Mouse (Mus musculus) forebrain, embryonic 14.5 days (tissue): Measurements from ENCODE around the gene Ppfia4. TPM values are rescaled to one million over a fixed set of nuclear protein-coding genes. Genes with fewer than 3 reads are reported as not detected.
A peak's percentile ranks its signal among the peaks of the same experiment; 100 is the strongest.

ENCODE experiments used
- ATAC-seq: fragments of 200-750 bp; cut with Nextera tagmentation; 2 replicates; pipeline ENCODE4 v1.8.0; 2017; ENCODE audit warnings: mild to moderate bottlenecking, moderate library complexity
- DNase-seq: peaks from one replicate; pipeline ENCODE4 v3.0.0-alpha.2; 2015; ENCODE audit warnings: low spot score
- H3K27ac ChIP-seq: fragments of 300-500 bp; sonication (generic); 2 replicates; pipeline ENCODE4 v1.5.1; 2014; ENCODE audit warnings: low read depth, mild to moderate bottlenecking, control low read depth, low read length, moderate library complexity
- H3K27me3 ChIP-seq: fragments of 300-500 bp; sonication (generic); replicated peaks from 2 replicates; pipeline ENCODE4 v1.6.1; 2014; ENCODE audit warnings: low read length, control low read depth, mixed read lengths; ENCODE audit not compliant: control insufficient read depth, insufficient read depth
- H3K36me3 ChIP-seq: fragments of 300-500 bp; sonication (generic); 2 replicates; pipeline ENCODE4 v1.6.1; 2014; ENCODE audit warnings: low read length, control low read depth; ENCODE audit not compliant: control insufficient read depth, insufficient read depth
- H3K4me1 ChIP-seq: fragments of 300-500 bp; sonication (generic); 2 replicates; pipeline ENCODE4 v1.6.1; 2014; ENCODE audit warnings: antibody characterized with exemption, low read length, control low read depth; ENCODE audit not compliant: control insufficient read depth, insufficient read depth
- H3K4me2 ChIP-seq: fragments of 300-500 bp; sonication (generic); 2 replicates; pipeline ENCODE4 v1.6.1; 2014; ENCODE audit warnings: mild to moderate bottlenecking, control low read depth, low read length
- H3K4me3 ChIP-seq: fragments of 300-500 bp; sonication (generic); 2 replicates; pipeline ENCODE4 v1.5.1; 2014; ENCODE audit warnings: low read depth, low read length, control low read depth
- H3K9ac ChIP-seq: fragments of 300-500 bp; sonication (generic); 2 replicates; pipeline ENCODE4 v1.6.1; 2014; ENCODE audit warnings: mild to moderate bottlenecking, low read length, control low read depth, moderate library complexity
- H3K9me3 ChIP-seq: fragments of 300-500 bp; sonication (generic); replicated peaks from 2 replicates; pipeline ENCODE4 v1.6.1; 2016; ENCODE audit warnings: low read length, control low read depth, mixed read lengths; ENCODE audit not compliant: control insufficient read depth
- WGBS: fragments of 180-500 bp; shearing (Covaris S2); extraction: QIAGEN DNeasy Blood & Tissue Kit; methylation state at CpG from one replicate; pipeline ENCODE4 v1.1.7; 2014; 5-methylcytosine and 5-hydroxymethylcytosine counted together
- polyA plus RNA-seq: library from polyadenylated mRNA; unstranded; fragments of >200 nt; fragmentation: Nextera tagmentation; extraction: Ambion mirVana; gene quantifications from 2 replicates; pipeline ENCODE4 v1.2.1, GENCODE M21; 2014

Ppfia4 gene
- polyA plus RNA-seq = 5.0 and 7.8 TPM in 2 replicates

DNA sequence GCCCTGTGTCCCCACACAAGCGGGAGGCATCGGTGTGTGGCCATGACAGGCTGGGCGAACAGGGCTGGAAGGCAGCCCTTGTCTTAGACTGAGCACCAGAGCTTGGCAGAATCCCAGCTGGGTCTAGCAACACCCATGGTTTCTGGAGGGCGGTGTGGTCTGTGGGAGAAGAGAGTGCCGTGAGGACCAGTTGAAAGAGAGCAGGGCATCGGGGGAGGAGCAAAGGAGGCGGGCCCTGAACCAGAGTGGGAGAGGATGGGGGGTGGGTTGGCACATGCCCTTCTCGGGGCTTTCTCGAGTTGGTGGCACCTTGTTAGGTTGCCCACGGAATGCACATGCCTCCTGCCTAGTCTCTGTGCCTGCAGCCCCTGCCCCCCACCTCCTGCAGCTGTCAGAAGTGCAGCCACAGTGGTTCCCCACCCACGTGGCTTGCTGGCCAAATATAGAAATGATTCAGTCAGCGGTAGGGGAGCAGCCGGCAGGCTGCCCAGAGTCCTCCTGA is at the start of gene Ppfia4:
Gene Ppfia4 (minus strand): TSS at position 159 of the 502 bp plus-strand sequence.
- Histone ChIP-seq H3K4me2 (no peak within 1 kb of the TSS), H3K27me3 (no peaks in the 10 kb centered on the region), H3K9me3 (no peaks in the 10 kb centered on the region), H3K27ac (no peak within 1 kb of the TSS), H3K4me3 (no peak within 1 kb of the TSS), H3K4me1 (no peaks in the 10 kb centered on the region), H3K36me3 (no peaks in the 10 kb centered on the region), H3K9ac (no peak within 1 kb of the TSS)
- ATAC-seq (peak; percentile 64), DNase-seq (peak; percentile 53)
- WGBS = 46% methylated on average over 13 of the region's 13 CpGs

DNA sequence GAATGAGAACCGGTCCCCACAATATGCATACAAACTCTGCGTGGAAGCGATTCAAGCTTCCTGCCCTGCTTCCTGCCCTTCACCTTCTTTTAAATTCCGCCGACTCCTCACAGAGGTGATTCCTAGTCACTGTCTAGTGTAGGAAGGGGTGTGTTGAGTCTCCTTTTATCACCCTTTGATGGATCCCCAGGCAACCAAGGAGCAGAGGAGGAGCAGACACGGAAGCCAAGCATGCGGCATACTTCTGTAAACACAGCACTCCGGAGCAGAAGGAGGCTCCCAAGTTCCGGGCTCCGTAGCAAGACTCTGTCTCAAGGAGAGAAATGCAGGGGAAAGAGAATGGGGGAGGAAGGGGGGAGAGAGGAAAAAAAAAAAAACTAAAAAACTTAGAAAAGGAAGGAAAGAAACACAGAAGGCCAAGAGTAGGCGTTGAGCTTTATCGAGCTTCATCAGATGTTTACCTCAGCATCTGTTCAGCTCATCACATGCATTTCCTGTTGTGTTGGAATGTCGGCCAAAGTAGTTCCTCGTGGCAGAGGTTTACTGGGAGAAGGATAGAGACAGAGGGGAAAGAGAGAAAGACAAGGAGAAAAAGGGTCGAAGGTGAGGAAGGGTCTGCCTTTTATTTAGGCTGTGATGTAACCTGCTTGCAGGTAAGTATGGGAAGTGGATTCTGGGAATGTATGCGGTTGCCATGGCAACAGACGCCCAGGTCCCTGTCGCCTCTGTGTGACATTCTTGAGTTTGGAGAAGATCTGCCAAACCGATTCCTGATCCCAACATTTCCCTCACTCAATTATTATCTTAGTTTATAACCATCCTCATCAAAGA is 49.3 kb upstream of the Ppfia4 start:
- Histone ChIP-seq H3K4me3 (peak overlapping the region; percentile 14; the same call in 1 of the 2 replicates), H3K4me2 (peak overlapping the region; percentile 42), H3K9me3 (no peaks in the 10 kb centered on the region), H3K4me1 (no peaks in the 10 kb centered on the region), H3K9ac (no peak overlapping the region), H3K27me3 (no peaks in the 10 kb centered on the region), H3K27ac (no peak overlapping the region), H3K36me3 (no peaks in the 10 kb centered on the region)
- no peak for ATAC-seq
- peak; percentile 52 for DNase-seq
- WGBS = 14% methylated on average over 19 of the region's 19 CpGs

- H3K9me3 ChIP-seq = no peaks in the 10 kb centered on the region
These were observed 48.3 kb upstream of the Ppfia4 start for GRCm38 (mm10) chr1:134381051-134381450.

DNA sequence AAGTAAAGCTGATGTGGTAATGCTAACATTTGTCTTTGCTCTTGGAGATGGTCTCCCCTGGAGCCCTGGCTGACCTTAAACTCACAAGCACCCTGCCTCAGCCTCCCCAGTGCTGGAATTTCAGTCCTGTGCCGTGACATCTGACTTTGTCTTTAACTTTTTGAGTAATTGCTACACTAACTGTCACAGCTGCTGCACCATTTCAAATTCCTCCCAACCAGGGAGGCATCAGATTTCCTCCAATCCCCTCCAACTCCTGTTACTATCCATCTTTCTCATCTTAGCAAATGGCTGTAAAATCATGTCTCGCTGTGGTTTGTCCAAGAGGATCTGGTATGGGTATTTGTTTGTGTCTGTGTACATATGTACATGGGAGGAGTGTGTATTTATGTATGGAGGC is 41.4 kb upstream of the Ppfia4 start:
- H3K4me3 ChIP-seq = no peak overlapping the region
- H3K36me3 ChIP-seq = no peaks in the 10 kb centered on the region
- 77% methylated on average over 2 of the region's 2 CpGs for WGBS
- H3K4me1 ChIP-seq = no peaks in the 10 kb centered on the region
- no peak overlapping the region for H3K9ac ChIP-seq
- ATAC-seq = no peak
- H3K9me3 ChIP-seq = no peaks in the 10 kb centered on the region
- H3K27me3 ChIP-seq = no peaks in the 10 kb centered on the region
- no peak for DNase-seq
- no peak overlapping the region for H3K4me2 ChIP-seq
- no peak overlapping the region for H3K27ac ChIP-seq

More at GRCm38 (mm10) chr1:134381051-134381450, 48.3 kb upstream of the Ppfia4 start:
- no peak overlapping the region for H3K27ac ChIP-seq
- ATAC-seq (no peak), DNase-seq (no peak)
- 77% methylated on average over 2 of the region's 2 CpGs for WGBS
- H3K4me1 ChIP-seq = no peaks in the 10 kb centered on the region
- H3K4me2 ChIP-seq = no peak overlapping the region
- H3K27me3 ChIP-seq = no peaks in the 10 kb centered on the region
- no peak overlapping the region for H3K4me3 ChIP-seq
- no peaks in the 10 kb centered on the region for H3K36me3 ChIP-seq
- H3K9ac ChIP-seq = no peak overlapping the region

DNA sequence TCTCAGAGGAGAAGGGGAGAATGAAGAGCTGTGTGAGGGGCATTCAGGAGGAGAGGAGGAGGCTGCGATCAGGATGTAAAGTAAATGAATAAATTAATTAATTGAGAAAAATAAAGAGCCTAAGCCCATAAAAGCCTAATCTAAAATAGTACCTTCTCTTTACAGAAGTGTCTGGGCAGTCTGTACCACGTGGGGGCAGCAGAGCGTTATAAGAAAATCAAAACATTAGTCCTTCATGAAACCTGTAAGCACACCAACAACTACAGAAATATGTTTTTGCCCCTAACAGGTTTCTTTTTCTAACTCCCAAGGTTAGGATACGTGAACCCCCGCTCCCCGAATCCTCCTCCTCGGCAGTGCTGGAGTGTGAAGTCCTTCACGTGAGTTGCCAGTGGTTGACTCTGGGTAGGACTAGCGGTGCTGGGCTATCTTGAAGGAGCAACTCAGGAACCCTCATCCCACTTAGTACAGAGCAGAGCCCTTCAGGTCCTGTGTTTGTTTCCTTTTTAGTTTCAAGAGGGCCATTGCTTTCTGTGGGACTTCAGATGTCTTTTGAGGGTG is 36.1 kb upstream of the Ppfia4 start:
- no peaks in the 10 kb centered on the region for H3K4me1 ChIP-seq
- H3K36me3 ChIP-seq = no peaks in the 10 kb centered on the region
- H3K9ac ChIP-seq = no peak overlapping the region
- H3K9me3 ChIP-seq = no peaks in the 10 kb centered on the region
- H3K27me3 ChIP-seq = no peaks in the 10 kb centered on the region
- 53% methylated on average over 9 of the region's 9 CpGs for WGBS
- no peak overlapping the region for H3K27ac ChIP-seq
- H3K4me3 ChIP-seq = no peak overlapping the region
- no peak overlapping the region for H3K4me2 ChIP-seq
- DNase-seq = peak; percentile 61
- no peak for ATAC-seq

DNA sequence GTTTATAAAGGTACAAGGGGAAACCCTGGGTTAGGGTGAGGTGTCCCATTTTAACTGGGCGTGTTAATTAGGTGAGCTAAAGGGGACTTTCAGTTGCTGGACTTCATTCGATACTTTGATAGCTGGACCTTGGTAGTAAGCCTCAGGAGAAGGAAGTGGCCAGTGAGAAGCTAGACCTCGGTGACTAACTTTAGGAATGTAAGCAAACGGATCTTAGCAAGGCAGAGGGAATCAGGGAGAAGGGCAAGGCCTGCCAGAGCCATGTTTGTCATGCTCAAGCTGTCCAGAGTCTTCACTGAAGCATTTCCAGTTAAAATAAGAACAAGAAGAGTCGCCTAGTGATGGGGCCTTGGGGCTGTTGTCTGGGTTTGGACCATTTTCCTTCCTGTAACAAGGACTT is 32.8 kb upstream of the Ppfia4 start:
- H3K4me1 ChIP-seq = peaks cover 8% of the 10 kb centered on the region
- no peak overlapping the region for H3K4me2 ChIP-seq
- DNase-seq (no peak), ATAC-seq (no peak)
- H3K36me3 ChIP-seq = no peaks in the 10 kb centered on the region
- no peaks in the 10 kb centered on the region for H3K27me3 ChIP-seq
- H3K27ac ChIP-seq = no peak overlapping the region
- 61% methylated on average over 5 of the region's 5 CpGs for WGBS
- no peak overlapping the region for H3K4me3 ChIP-seq
- no peaks in the 10 kb centered on the region for H3K9me3 ChIP-seq
- no peak overlapping the region for H3K9ac ChIP-seq

DNA sequence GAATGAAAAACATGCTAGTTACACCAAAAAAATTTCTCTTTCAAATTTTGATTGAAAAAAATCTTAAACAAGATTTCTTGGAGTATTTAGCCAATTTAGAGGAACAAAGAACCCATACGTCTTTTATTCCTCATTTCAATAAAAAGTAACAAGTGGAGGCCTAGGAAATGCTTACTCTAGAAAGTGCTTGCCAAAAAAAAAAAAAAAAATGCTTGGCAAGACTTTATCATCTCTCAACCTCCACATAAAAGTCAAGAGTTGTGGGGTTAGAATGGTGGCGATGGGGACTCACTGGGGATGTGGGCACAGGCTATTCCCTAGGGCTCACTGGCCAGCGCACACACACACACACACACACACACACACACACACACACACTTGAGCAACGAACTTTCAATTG is 30.5 kb upstream of the Ppfia4 start:
- Histone ChIP-seq H3K36me3 (peaks cover 16% of the 10 kb centered on the region), H3K4me1 (peaks cover 8% of the 10 kb centered on the region), H3K9me3 (no peaks in the 10 kb centered on the region), H3K27me3 (no peaks in the 10 kb centered on the region), H3K27ac (no peak overlapping the region), H3K9ac (no peak overlapping the region), H3K4me3 (no peak overlapping the region), H3K4me2 (no peak overlapping the region)
- WGBS = 82% methylated on average over 4 of the region's 4 CpGs
- no peak for ATAC-seq
- DNase-seq = no peak

DNA sequence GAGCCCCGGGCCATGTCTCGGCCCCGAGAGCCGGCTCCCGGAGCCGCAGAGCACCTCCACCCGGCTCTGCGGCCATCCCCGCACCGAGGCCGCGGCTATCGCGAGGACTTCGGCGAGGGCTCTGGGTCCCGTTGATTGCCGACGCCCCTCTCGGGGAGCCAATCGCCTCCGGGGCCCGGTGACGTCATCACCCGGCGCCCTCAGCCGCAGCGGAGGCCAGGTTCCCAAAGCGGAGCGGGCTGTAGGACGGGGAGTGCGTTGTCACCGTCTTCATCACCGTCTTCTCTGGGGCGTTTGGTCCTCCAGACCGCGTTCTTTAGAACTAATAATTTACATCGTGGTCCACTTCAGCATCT is 29.1 kb upstream of the Ppfia4 start, which contains the start of gene Tmem183a:
Gene Tmem183a (minus strand): TSS at position 123 of the 356 bp plus-strand sequence.
- Histone ChIP-seq H3K27ac (peak within 1 kb of the TSS; percentile 69; the same call in 1 of the 2 replicates), H3K4me2 (peak within 1 kb of the TSS; percentile 86), H3K9me3 (no peaks in the 10 kb centered on the region), H3K27me3 (no peaks in the 10 kb centered on the region), H3K4me1 (peaks cover 8% of the 10 kb centered on the region), H3K9ac (peak within 1 kb of the TSS; percentile 95), H3K36me3 (peaks cover 28% of the 10 kb centered on the region), H3K4me3 (peak within 1 kb of the TSS; percentile 90)
- ATAC-seq (peak; percentile 99), DNase-seq (peak; percentile 98)
- 0% methylated on average over 33 of the region's 38 CpGs for WGBS
